Mouse (Mus musculus): ENCODE results near the gene Gm17617. TPM values are rescaled to one million over a fixed set of nuclear protein-coding genes. Genes with fewer than 3 reads are reported as not detected.
A peak's percentile ranks its signal among the peaks of the same experiment; 100 is the strongest.

The Gm17617 gene
- polyA plus RNA-seq, 1 experiment from 2014 or later, result not detected

GRCm38 (mm10) chr13:55107116-55107515, 26.2 kb downstream of the Gm17617 start:
- H3K9ac ChIP-seq (ENCODE audit: low read depth, low read length), result no peak overlapping the region
- H3K27ac ChIP-seq (ENCODE audit: low read depth, low read length), result no peak overlapping the region
- no peak overlapping the region for H3K4me2 ChIP-seq (replicated peaks; ENCODE audit: low read depth)
- WGBS, result 88% methylated on average over 4 of the region's 4 CpGs
- 0 out of 2 replicates have a peak, but pooled peaks cover 5% of the 10 kb centered on the region for H3K36me3 ChIP-seq (ENCODE audit: control insufficient read depth, insufficient read depth)
- H3K4me3 ChIP-seq (ENCODE audit: low read depth, low read length), result no peak overlapping the region
- peaks cover 7% of the 10 kb centered on the region; the same call in 1 of the 2 replicates for H3K4me1 ChIP-seq (replicated peaks; ENCODE audit: control insufficient read depth, insufficient read depth, low read length)
- H3K9me3 ChIP-seq (ENCODE audit: control insufficient read depth), result no peaks in the 10 kb centered on the region
- no peak for TF ChIP-seq CTCF (IDR thresholded peaks at IDR 0.05; ENCODE audit: low read depth)
- no peaks in the 10 kb centered on the region for H3K27me3 ChIP-seq (replicated peaks; ENCODE audit: control insufficient read depth, insufficient read depth, low read length)
- ATAC-seq, result no peak

DNA sequence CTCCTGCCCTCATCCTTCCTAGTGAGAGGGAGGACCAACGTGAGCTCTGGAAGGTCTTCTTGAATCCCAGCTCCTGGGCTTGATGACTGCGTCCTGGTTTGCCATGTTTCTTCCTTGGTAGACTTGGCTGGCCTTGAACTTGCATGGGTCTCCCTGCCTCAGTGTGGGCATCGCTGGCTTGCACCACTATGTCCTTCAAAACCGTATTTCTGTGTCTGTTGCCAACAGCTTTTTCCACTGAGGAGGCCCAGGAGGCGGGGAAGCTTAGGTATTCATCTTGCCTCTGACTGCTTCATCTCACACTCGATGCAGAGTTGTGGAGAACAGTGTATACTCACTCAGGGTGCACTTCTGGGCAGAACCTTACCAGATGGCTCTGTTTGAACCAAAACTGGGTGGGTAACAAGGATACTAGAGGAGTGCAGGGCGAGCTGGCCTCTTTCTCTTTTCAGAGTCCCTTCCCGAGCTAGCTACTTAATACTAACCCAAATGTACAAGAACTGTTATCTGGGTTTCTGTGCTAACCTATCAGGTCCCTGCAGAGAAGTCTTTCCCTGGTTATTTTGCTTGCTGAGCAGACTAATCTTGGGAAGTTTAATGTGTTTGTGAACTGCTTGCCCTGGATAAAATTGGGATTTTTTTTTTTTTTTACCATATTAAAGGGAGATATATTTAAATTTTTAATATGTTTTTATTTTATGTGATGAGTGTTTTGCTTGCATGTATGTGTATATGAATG, 27.2 kb downstream of the Gm17617 start:
- Histone ChIP-seq H3K36me3 (ENCODE audit: control insufficient read depth, insufficient read depth) (0 out of 2 replicates have a peak, but pooled peaks cover 5% of the 10 kb centered on the region), H3K4me1 (replicated peaks; ENCODE audit: control insufficient read depth, insufficient read depth, low read length) (peaks cover 7% of the 10 kb centered on the region; the same call in 1 of the 2 replicates), H3K27ac (ENCODE audit: low read depth, low read length) (no peak overlapping the region), H3K4me3 (ENCODE audit: low read depth, low read length) (peak overlapping the region; percentile 95), H3K9me3 (ENCODE audit: control insufficient read depth) (no peaks in the 10 kb centered on the region), H3K9ac (ENCODE audit: low read depth, low read length) (peak overlapping the region; percentile 73), H3K4me2 (replicated peaks; ENCODE audit: low read depth) (peak overlapping the region; percentile 86), H3K27me3 (replicated peaks; ENCODE audit: control insufficient read depth, insufficient read depth, low read length) (no peaks in the 10 kb centered on the region)
- no peak for ATAC-seq
- WGBS, result 16% methylated on average over 8 of the region's 8 CpGs
- no peak for TF ChIP-seq CTCF (IDR thresholded peaks at IDR 0.05; ENCODE audit: low read depth)

- Histone ChIP-seq H3K4me2 (replicated peaks; ENCODE audit: low read depth) (peak within 1 kb of the TSS; percentile 86), H3K27ac (ENCODE audit: low read depth, low read length) (peak within 1 kb of the TSS; percentile 74), H3K9ac (ENCODE audit: low read depth, low read length) (peak within 1 kb of the TSS; percentile 73), H3K9me3 (ENCODE audit: control insufficient read depth) (no peaks in the 10 kb centered on the region), H3K36me3 (ENCODE audit: control insufficient read depth, insufficient read depth) (0 out of 2 replicates have a peak, but pooled peaks cover 5% of the 10 kb centered on the region), H3K27me3 (replicated peaks; ENCODE audit: control insufficient read depth, insufficient read depth, low read length) (no peaks in the 10 kb centered on the region), H3K4me3 (ENCODE audit: low read depth, low read length) (peak within 1 kb of the TSS; percentile 95), H3K4me1 (replicated peaks; ENCODE audit: control insufficient read depth, insufficient read depth, low read length) (peaks cover 7% of the 10 kb centered on the region; the same call in 1 of the 2 replicates)
- ATAC-seq, result peak; percentile 89
- under 1% methylated on average over 66 of the region's 66 CpGs for WGBS
- TF ChIP-seq CTCF (IDR thresholded peaks at IDR 0.05; ENCODE audit: low read depth), result peak; percentile 63
These were observed 28.0 kb downstream of the Gm17617 start, which contains the start of gene Zfp346 for GRCm38 (mm10) chr13:55105045-55105952. TSS of gene Zfp346 (plus strand) at chr13:55105311.

GRCm38 (mm10) chr13:55103351-55103750, 30.0 kb downstream of the Gm17617 start:
- Histone ChIP-seq H3K4me3 (ENCODE audit: low read depth, low read length) (no peak overlapping the region), H3K4me2 (replicated peaks; ENCODE audit: low read depth) (no peak overlapping the region), H3K27me3 (replicated peaks; ENCODE audit: control insufficient read depth, insufficient read depth, low read length) (no peaks in the 10 kb centered on the region), H3K9me3 (ENCODE audit: control insufficient read depth) (no peaks in the 10 kb centered on the region), H3K27ac (ENCODE audit: low read depth, low read length) (no peak overlapping the region), H3K36me3 (ENCODE audit: control insufficient read depth, insufficient read depth) (0 out of 2 replicates have a peak, but pooled peaks cover 5% of the 10 kb centered on the region), H3K9ac (ENCODE audit: low read depth, low read length) (no peak overlapping the region), H3K4me1 (replicated peaks; ENCODE audit: control insufficient read depth, insufficient read depth, low read length) (peaks cover 7% of the 10 kb centered on the region)
- 37% methylated on average over 2 of the region's 2 CpGs for WGBS
- no peak for TF ChIP-seq CTCF (IDR thresholded peaks at IDR 0.05; ENCODE audit: low read depth)
- no peak for ATAC-seq

GRCm38 (mm10) chr13:55102366-55102765, 31.0 kb downstream of the Gm17617 start:
- no peaks in the 10 kb centered on the region for H3K36me3 ChIP-seq (ENCODE audit: control insufficient read depth, insufficient read depth)
- H3K4me2 ChIP-seq (replicated peaks; ENCODE audit: low read depth), result no peak overlapping the region
- H3K4me1 ChIP-seq (replicated peaks; ENCODE audit: control insufficient read depth, insufficient read depth, low read length), result peaks cover 7% of the 10 kb centered on the region
- H3K27ac ChIP-seq (ENCODE audit: low read depth, low read length), result no peak overlapping the region
- no peak for ATAC-seq
- no peaks in the 10 kb centered on the region for H3K9me3 ChIP-seq (ENCODE audit: control insufficient read depth)
- H3K4me3 ChIP-seq (ENCODE audit: low read depth, low read length), result no peak overlapping the region
- no peak for TF ChIP-seq CTCF (IDR thresholded peaks at IDR 0.05; ENCODE audit: low read depth)
- 95% methylated on average over 3 of the region's 3 CpGs for WGBS
- H3K9ac ChIP-seq (ENCODE audit: low read depth, low read length), result no peak overlapping the region
- H3K27me3 ChIP-seq (replicated peaks; ENCODE audit: control insufficient read depth, insufficient read depth, low read length), result no peaks in the 10 kb centered on the region

DNA sequence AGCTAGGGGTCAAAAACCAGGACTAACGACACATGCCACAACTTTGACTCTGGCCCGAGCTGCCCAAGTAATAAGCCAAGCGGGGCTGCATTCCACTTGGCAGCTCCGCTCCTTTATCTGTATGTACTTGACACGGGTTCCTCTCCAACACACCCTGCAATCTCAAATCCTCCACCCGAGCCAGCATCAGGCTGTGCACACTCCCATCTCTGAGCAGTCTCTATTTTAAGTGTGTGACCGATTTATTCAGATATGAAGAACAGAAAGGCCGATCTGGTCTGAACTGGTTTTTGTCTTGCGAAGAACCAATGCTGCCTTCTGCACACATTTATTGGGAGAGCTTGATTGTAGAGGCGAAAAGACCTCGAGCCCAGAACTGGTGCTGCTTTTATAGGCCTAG, 31.7 kb downstream of the Gm17617 start:
- Histone ChIP-seq H3K9me3 (ENCODE audit: control insufficient read depth) (no peaks in the 10 kb centered on the region), H3K4me2 (replicated peaks; ENCODE audit: low read depth) (no peak overlapping the region), H3K4me3 (ENCODE audit: low read depth, low read length) (no peak overlapping the region), H3K4me1 (replicated peaks; ENCODE audit: control insufficient read depth, insufficient read depth, low read length) (peaks cover 7% of the 10 kb centered on the region), H3K9ac (ENCODE audit: low read depth, low read length) (no peak overlapping the region), H3K36me3 (ENCODE audit: control insufficient read depth, insufficient read depth) (no peaks in the 10 kb centered on the region), H3K27ac (ENCODE audit: low read depth, low read length) (no peak overlapping the region), H3K27me3 (replicated peaks; ENCODE audit: control insufficient read depth, insufficient read depth, low read length) (no peaks in the 10 kb centered on the region)
- no peak for ATAC-seq
- no peak for TF ChIP-seq CTCF (IDR thresholded peaks at IDR 0.05; ENCODE audit: low read depth)
- 92% methylated on average over 11 of the region's 11 CpGs for WGBS

Measured in intestine, postnatal 0 days (tissue).